Mouse (Mus musculus) liver, adult (tissue): Measurements from ENCODE around the gene Leap2.

Source experiments
- GATA4 ChIP-seq: IDR thresholded peaks from 2 replicates; pipeline ENCODE4 v1.6.1; 2014; ENCODE audit warnings: mild to moderate bottlenecking, low read length; ENCODE audit not compliant: insufficient replicate concordance

Leap2 gene

GRCm38 (mm10) chr11:53427993-53428715, 5.2 kb upstream of the Leap2 start:
- no peak for TF ChIP-seq GATA4

GRCm38 (mm10) chr11:53425711-53426255, 2.8 kb upstream of the Leap2 start:
- TF ChIP-seq GATA4 = no peak

- no peak for TF ChIP-seq GATA4
Measured at GRCm38 (mm10) chr11:53425251-53425650, 2.3 kb upstream of the Leap2 start.

GRCm38 (mm10) chr11:53424826-53425225, 1.9 kb upstream of the Leap2 start:
- TF ChIP-seq GATA4 = no peak

GRCm38 (mm10) chr11:53418048-53418447, 4.9 kb downstream of the Leap2 start:
- no peak for TF ChIP-seq GATA4

DNA sequence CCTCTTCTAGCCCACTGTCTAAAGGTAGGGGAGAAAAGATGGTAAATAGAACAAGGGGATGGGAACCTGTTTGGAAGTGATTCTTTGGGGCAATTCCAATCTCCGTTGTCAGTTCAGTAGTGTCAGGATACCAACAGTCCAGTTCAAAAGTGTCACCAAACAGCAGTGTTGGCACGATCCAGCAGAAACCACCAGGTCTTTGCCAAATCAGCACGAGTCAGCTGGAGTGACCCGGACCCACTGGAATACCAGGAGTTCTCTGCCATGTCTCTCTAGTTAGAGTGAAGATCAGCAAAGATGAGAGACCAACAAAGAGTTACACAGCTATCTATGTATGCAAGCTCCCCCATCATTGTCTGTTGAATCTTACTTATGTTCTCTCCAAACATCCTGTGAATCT, 9.1 kb downstream of the Leap2 start:
- no peak for TF ChIP-seq GATA4

DNA sequence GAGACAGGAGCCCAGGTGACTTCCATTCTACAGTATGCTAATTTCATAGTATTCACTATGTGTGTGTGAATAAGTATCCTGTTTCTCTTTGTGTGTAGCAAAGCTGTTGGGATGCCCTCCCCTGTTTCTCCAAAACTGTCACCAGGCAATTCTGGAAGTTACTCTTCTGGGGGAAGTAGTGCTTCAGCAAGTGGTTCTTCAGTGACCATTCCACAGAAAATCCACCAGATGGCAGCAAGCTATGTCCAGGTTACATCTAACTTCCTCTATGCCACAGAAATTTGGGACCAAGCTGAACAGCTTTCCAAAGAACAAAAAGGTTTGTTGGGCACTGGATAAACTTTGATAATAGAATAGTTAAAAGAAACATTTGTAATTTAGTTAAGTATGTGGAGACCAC, 11.2 kb downstream of the Leap2 start:
- TF ChIP-seq GATA4 = no peak

- TF ChIP-seq GATA4 = no peak
Measured at GRCm38 (mm10) chr11:53403638-53404037, 19.3 kb downstream of the Leap2 start.

DNA sequence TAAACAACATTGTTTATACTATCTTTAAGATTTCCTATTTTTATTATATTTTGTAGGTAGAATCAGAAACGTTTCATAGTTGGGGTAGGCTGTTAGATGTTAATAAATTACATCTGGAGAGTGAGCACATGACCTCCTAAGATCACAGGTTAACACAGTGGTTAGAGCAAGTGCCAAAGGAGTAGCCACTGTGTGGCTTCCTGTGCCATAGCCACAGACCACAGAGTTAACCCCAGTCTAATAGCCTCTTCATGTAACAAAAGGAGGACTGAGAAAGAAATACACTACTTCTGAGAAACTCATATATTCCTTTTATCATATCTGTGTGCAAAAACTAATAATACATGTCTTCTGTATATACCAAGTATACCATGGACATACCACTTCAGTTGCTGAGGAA, 29.1 kb downstream of the Leap2 start:
- TF ChIP-seq GATA4 = no peak

GRCm38 (mm10) chr11:53383758-53384428, 39.1 kb downstream of the Leap2 start:
- no peak for TF ChIP-seq GATA4

DNA sequence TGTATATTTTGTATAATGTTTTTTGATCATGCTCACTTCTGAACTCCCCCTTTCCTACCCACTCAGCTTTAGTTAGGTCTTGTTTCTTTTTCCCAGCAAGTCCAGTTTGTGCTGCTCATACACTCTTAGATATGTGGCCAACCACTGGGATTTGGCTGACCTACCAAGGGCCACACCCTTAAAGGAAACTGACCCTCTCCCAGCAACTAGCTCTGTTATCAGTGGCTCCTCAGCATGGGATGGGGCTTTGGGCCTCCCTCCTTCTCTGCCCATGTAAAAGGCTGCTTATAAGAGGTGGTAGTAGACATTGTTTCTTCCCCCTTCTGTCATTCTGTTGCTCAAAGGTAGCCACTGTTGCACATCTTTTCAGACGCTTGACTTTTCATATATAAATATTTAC, 44.1 kb downstream of the Leap2 start:
- no peak for TF ChIP-seq GATA4
